Mouse (Mus musculus) kidney, adult 2 months (tissue): ENCODE results near the gene Ugt1a2. TPM values are rescaled to one million over a fixed set of nuclear protein-coding genes. Genes with fewer than 3 reads are reported as not detected.

Source experiments
- DNase-seq: peaks from one replicate; pipeline ENCODE4 v3.0.0; 2021
- H3K27ac ChIP-seq: fragments of 200-500 bp; 2 replicates; pipeline ENCODE4 v1.5.1; 2012; ENCODE audit warnings: low read depth, low read length, control low read depth, inconsistent platforms; ENCODE audit not compliant: insufficient read depth
- H3K27me3 ChIP-seq: fragments of 200-500 bp; replicated peaks from 2 replicates; pipeline ENCODE4 v1.6.1; 2012; ENCODE audit warnings: mild to moderate bottlenecking, moderate library complexity, low read length, inconsistent platforms; ENCODE audit not compliant: control insufficient read depth, insufficient read depth
- H3K36me3 ChIP-seq: fragments of 200-500 bp; 2 replicates; pipeline ENCODE4 v1.6.1; 2012; ENCODE audit warnings: mild to moderate bottlenecking, moderate library complexity, low read length, inconsistent platforms; ENCODE audit not compliant: control insufficient read depth, insufficient read depth
- H3K4me1 ChIP-seq: fragments of 200-500 bp; 2 replicates; pipeline ENCODE4 v1.6.1; 2011; ENCODE audit warnings: low read length; ENCODE audit not compliant: control insufficient read depth, insufficient read depth
- H3K4me3 ChIP-seq: fragments of 200-500 bp; 2 replicates; pipeline ENCODE4 v1.5.1; 2011; ENCODE audit warnings: mild to moderate bottlenecking, low read depth, low read length, control low read depth; ENCODE audit not compliant: insufficient read depth
- CTCF ChIP-seq: fragments of 200-500 bp; conservative IDR thresholded peaks from 2 replicates; pipeline ENCODE4 v1.5.1; 2011; ENCODE audit warnings: low read depth, mild to moderate bottlenecking, control low read depth, low read length, moderate library complexity, mixed read lengths; ENCODE audit not compliant: insufficient read depth, insufficient read length
- POLR2A ChIP-seq: fragments of 200-500 bp; IDR thresholded peaks from one replicate; pipeline ENCODE4 v1.6.1; 2011; ENCODE audit warnings: low read depth, low read length, control low read depth
- WGBS: fragments of 180-500 bp; shearing (Covaris S2); methylation state at CpG from one replicate; pipeline ENCODE4 v1.1.7; 2018; 5-methylcytosine and 5-hydroxymethylcytosine counted together
- polyA plus RNA-seq: library from polyadenylated mRNA; depleted of rRNA; stranded (reverse); fragments of >200 nt; gene quantifications from 2 replicates; pipeline ENCODE4 v1.2.3, GENCODE M21; 2012; rRNA removed

Ugt1a2 gene
- polyA plus RNA-seq, 1 experiment: 1,230 TPM

DNA sequence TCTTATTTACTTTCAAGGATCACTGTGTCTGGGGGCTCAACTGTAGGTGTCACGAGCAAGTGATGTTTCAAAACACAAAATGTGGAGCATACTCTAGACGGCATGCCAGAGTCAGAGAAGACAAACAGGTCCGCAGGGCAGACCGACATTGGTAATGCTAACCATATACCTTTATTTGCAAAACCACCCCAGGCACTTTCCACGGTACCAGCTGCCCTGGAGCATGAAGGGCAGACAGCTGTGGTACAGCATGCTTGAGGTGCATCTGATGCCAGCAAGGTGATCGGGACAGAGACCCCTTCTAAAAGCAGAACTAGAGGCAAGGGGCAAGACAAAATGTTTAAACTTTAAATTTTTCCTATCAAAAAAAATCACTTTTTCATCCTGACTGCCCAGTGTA, 62.6 kb downstream of the Ugt1a2 start:
- Histone ChIP-seq H3K27me3 (no peaks in the 10 kb centered on the region), H3K27ac (no peak overlapping the region), H3K4me3 (no peak overlapping the region), H3K4me1 (no peaks in the 10 kb centered on the region; the same call in 1 of the 2 replicates), H3K36me3 (peaks cover 4% of the 10 kb centered on the region; the same call in 1 of the 2 replicates)
- no peak for TF ChIP-seq CTCF
- 70% methylated on average over 6 of the region's 6 CpGs for WGBS
- DNase-seq: no peak

GRCm38 (mm10) chr1:88263778-88264177, 63.4 kb downstream of the Ugt1a2 start:
- no peak overlapping the region for H3K4me3 ChIP-seq
- H3K36me3 ChIP-seq: peaks cover 5% of the 10 kb centered on the region; the same call in 1 of the 2 replicates
- no peaks in the 10 kb centered on the region; the same call in 1 of the 2 replicates for H3K4me1 ChIP-seq
- H3K27me3 ChIP-seq: no peaks in the 10 kb centered on the region
- no peak for DNase-seq
- WGBS: 92% methylated on average over 5 of the region's 5 CpGs
- no peak overlapping the region for H3K27ac ChIP-seq
- TF ChIP-seq CTCF (no peak), POLR2A (no peak)

DNA sequence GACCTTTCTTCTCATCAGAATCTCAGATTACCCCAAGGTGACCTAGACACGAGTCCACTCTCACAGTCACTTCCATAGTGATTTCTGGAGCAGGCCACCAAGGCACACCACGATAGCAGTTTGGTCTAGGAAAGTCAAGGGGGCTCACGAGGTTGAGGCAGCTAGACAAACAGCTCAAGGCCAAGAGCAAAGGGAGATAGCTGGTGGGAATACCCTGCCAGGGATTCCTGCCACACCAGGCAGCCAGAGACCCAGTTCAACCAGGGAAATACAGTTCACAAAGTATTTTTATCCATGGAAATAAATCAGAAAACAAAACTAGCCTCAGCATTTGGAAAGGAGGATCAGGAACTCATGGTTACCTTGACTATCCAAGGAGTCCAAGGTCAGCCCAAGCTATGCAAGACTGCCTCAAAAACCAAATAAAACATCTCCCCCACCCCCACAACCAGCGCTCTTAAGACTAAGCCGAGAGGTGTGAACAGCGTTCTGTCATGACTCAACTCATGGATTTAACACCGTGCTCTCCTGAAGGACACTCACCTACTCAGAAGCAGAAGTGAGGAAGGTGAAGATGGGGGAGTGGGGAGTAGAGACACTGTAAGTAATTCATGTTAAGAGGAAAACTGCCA, 64.0 kb downstream of the Ugt1a2 start:
- WGBS: 80% methylated on average over 7 of the region's 7 CpGs
- TF ChIP-seq CTCF: no peak
- no peak for TF ChIP-seq POLR2A

GRCm38 (mm10) chr1:88264869-88265240, 64.5 kb downstream of the Ugt1a2 start:
- TF ChIP-seq POLR2A: no peak
- no peak for TF ChIP-seq CTCF
- WGBS: 75% methylated on average over 4 of the region's 4 CpGs
- no peak for DNase-seq
- no peak overlapping the region for H3K27ac ChIP-seq
- H3K36me3 ChIP-seq: peaks cover 8% of the 10 kb centered on the region; the same call in 1 of the 2 replicates
- H3K4me1 ChIP-seq: no peaks in the 10 kb centered on the region; the same call in 1 of the 2 replicates
- no peak overlapping the region for H3K4me3 ChIP-seq
- H3K27me3 ChIP-seq: no peaks in the 10 kb centered on the region

More for the DNA sequence above, 64.0 kb downstream of the Ugt1a2 start:
- DNase-seq: no peak
- H3K27ac ChIP-seq: no peak overlapping the region
- H3K4me3 ChIP-seq: no peak overlapping the region
- H3K27me3 ChIP-seq: no peaks in the 10 kb centered on the region
- H3K36me3 ChIP-seq: peaks cover 5% of the 10 kb centered on the region; the same call in 1 of the 2 replicates
- no peaks in the 10 kb centered on the region; the same call in 1 of the 2 replicates for H3K4me1 ChIP-seq

DNA sequence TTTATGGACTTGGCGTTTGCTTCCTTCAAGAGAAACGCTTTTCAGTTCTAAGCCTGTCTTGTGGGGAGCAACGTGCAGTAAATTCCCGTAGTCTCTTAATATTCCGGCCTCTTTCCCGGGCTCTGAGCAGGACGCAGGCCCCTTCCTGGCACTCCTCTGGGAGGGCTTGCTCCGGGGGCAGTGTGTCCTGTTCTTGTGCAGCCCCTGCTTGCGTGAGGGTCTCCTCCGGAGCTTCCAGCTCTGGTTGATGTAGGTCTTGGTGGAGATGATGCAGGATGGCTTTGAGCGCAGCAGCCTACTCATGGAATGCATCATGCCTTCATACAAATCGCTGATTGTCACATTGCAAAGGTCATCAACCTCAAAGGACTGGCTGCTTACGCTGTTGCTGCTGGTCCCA, 65.7 kb downstream of the Ugt1a2 start:
- DNase-seq: no peak
- peaks cover 8% of the 10 kb centered on the region; the same call in 1 of the 2 replicates for H3K36me3 ChIP-seq
- H3K4me1 ChIP-seq: no peaks in the 10 kb centered on the region
- TF ChIP-seq CTCF (no peak), POLR2A (no peak)
- no peaks in the 10 kb centered on the region for H3K27me3 ChIP-seq
- no peak overlapping the region for H3K4me3 ChIP-seq
- 85% methylated on average over 13 of the region's 13 CpGs for WGBS
- no peak overlapping the region for H3K27ac ChIP-seq

DNA sequence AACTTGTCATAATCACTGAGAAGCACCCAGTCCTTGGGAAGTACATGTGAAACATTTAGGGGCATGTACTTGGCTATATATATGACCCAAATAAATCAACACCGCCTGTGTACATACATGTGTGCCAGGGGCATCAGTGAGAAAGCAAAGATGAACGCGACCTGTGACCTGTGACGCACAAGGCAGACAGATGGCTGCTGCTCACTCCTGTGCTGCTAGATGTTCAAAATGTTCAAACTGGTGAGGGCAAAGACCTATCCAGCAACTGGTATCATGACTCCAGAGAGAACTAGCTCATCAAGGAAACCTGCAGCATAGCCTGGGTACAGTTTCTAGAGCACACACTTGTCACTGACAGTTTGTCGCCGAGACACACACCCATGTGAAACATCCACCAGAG, 67.1 kb downstream of the Ugt1a2 start:
- WGBS: 90% methylated on average over 6 of the region's 6 CpGs
- Histone ChIP-seq H3K27me3 (no peaks in the 10 kb centered on the region), H3K36me3 (peaks cover 8% of the 10 kb centered on the region; the same call in 1 of the 2 replicates), H3K27ac (no peak overlapping the region), H3K4me1 (no peaks in the 10 kb centered on the region), H3K4me3 (no peak overlapping the region)
- no peak for DNase-seq
- no peak for TF ChIP-seq CTCF
- TF ChIP-seq POLR2A: no peak

GRCm38 (mm10) chr1:88268070-88268469, 67.7 kb downstream of the Ugt1a2 start:
- WGBS: 83% methylated on average over 6 of the region's 6 CpGs
- H3K4me1 ChIP-seq: no peaks in the 10 kb centered on the region
- TF ChIP-seq POLR2A: no peak
- TF ChIP-seq CTCF: no peak
- H3K27ac ChIP-seq: no peak overlapping the region
- H3K4me3 ChIP-seq: no peak overlapping the region
- H3K36me3 ChIP-seq: peaks cover 8% of the 10 kb centered on the region; the same call in 1 of the 2 replicates
- H3K27me3 ChIP-seq: no peaks in the 10 kb centered on the region
- no peak for DNase-seq

Other genes with a start within 250 kb of the Ugt1a2 start
- 10.0 and 10.1 TPM in 2 replicates for gene Usp40, start 192.1 kb upstream of the Ugt1a2 start, polyA plus RNA-seq
- 129 and 166 TPM in 2 replicates for gene Ugt1a10, start 145.2 kb upstream of the Ugt1a2 start, polyA plus RNA-seq
- 3.2 and 5.1 TPM in 2 replicates for gene Ugt1a9, start 129.8 kb upstream of the Ugt1a2 start, polyA plus RNA-seq
- 0.20 and 0.22 TPM in 2 replicates for gene Ugt1a8, start 112.8 kb upstream of the Ugt1a2 start, polyA plus RNA-seq
- gene Ugt1a7c, start 105.5 kb upstream of the Ugt1a2 start, polyA plus RNA-seq: 85.2 and 96.9 TPM in 2 replicates
- 8.5 and 10.5 TPM in 2 replicates for gene Ugt1a6b, start 97.3 kb upstream of the Ugt1a2 start, polyA plus RNA-seq
- gene Ugt1a6a, start 65.8 kb upstream of the Ugt1a2 start, polyA plus RNA-seq: 20.9 and 21.1 TPM in 2 replicates
- 0.59 and 0.90 TPM in 2 replicates for gene Ugt1a5, start 34.6 kb upstream of the Ugt1a2 start, polyA plus RNA-seq
- 1.6 and 1.9 TPM in 2 replicates for gene Dnajb3, start 5.2 kb downstream of the Ugt1a2 start, polyA plus RNA-seq
- 25.5 and 31.7 TPM in 2 replicates for gene Ugt1a1, start 11.4 kb downstream of the Ugt1a2 start, polyA plus RNA-seq
- gene Mroh2a, start 26.4 kb downstream of the Ugt1a2 start, polyA plus RNA-seq: 0.08 TPM in 2 replicates
- gene Hjurp, start 77.0 kb downstream of the Ugt1a2 start, polyA plus RNA-seq: 12.8 and 14.5 TPM in 2 replicates
- gene Trpm8, start 77.1 kb downstream of the Ugt1a2 start, polyA plus RNA-seq: not detected in 2 replicates
- 1,106 and 1,181 TPM in 2 replicates for gene Spp2, start 206.4 kb downstream of the Ugt1a2 start, polyA plus RNA-seq